Mouse (Mus musculus) megakaryocyte, embryonic 14.5 days (primary cell): ENCODE measurements around the gene Zkscan17.

ENCODE experiments used
- FLI1 ChIP-seq: IDR thresholded peaks from 2 replicates; pipeline ENCODE4 v1.6.1; 2012; ENCODE audit warnings: low read length, inconsistent platforms, mixed read lengths
- GATA1 ChIP-seq: IDR thresholded peaks from 3 replicates; pipeline ENCODE4 v1.6.1; 2012; ENCODE audit warnings: mixed read lengths, low read length, inconsistent platforms, borderline replicate concordance

DNA sequence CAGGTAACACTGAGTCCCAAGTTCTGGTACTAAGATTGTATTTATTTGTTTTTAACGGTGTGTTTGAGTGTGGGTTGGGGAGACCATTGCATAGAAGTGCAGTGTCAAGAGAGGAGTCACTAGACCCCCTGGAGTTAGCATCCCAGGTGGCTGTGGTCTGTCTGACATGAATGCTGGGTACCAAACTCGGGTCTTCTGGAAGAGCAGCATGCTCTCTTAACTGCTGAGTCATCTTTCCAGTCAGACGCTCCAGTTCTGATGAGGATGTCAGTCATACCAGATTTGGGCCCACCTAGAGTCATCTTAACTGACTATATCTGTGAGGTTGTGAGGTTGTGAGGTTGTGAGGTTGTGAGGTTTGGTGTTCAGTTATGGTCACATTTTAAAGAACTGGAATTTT lies 34.4 kb upstream of the Zkscan17 start:
- TF ChIP-seq GATA1: no peak
- TF ChIP-seq FLI1: no peak
